Mouse (Mus musculus) C2C12 (cell line): Measurements from ENCODE around the gene Tmem40.

Experiments
- CTCF ChIP-seq: IDR thresholded peaks from one replicate; pipeline ENCODE4 v1.5.1; 2011; ENCODE audit not compliant: control insufficient read depth, insufficient read depth, insufficient read length
- MAX ChIP-seq: IDR thresholded peaks from one replicate; pipeline ENCODE4 v1.6.1; 2011; ENCODE audit warnings: mild to moderate bottlenecking, control low read depth
- USF1 ChIP-seq: IDR thresholded peaks from one replicate; pipeline ENCODE4 v1.6.1; 2011; ENCODE audit warnings: low read depth, mild to moderate bottlenecking, control low read depth, moderate library complexity

DNA sequence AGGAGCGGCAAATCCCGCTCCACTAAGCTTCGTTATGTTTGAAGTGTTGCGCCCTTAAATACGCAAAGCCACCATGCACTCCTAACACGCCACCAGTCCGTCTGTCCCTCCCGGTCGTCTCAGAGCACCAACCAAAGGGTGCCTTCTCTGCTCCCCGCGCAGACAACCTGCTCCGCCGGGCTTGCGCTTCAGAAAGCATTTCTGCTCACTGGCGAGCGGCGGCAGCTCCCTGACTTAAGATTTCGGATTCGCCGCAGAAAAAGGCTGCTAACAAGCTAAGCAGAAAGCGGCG, 45.9 kb upstream of the Tmem40 start:
- no peak for TF ChIP-seq CTCF
- TF ChIP-seq MAX = no peak
- no peak for TF ChIP-seq USF1
